Mouse (Mus musculus) heart, embryonic 15.5 days (tissue): ENCODE measurements around the gene Usp40. TPM values are rescaled to one million over a fixed set of nuclear protein-coding genes. Genes with fewer than 3 reads are reported as not detected.

ENCODE experiments used
- microRNA-seq: library from miRNA; unstranded; fragments of <30 nt; microRNA quantifications from one replicate; pipeline ENCODE4, GENCODE M21; 2016
- polyA plus RNA-seq: library from polyadenylated mRNA; unstranded; fragments of >200 nt; fragmentation: Nextera tagmentation; extraction: Ambion mirVana; gene quantifications from 2 replicates; pipeline ENCODE4 v1.2.1, GENCODE M21; 2015

The Usp40 gene
- polyA plus RNA-seq, 1 experiment from 2014 or later: 27.7 TPM

Small RNAs within 50 kb of the gene (microRNA-seq; reads per million reads assigned to microRNA genes)
- gene Gm25198: not detected

Other genes with a start within 250 kb of the Usp40 start
- 0.79 and 0.86 TPM in 2 replicates for gene Sag, start 204.9 kb downstream of the Usp40 start, polyA plus RNA-seq
- gene Dgkd, start 155.3 kb downstream of the Usp40 start, polyA plus RNA-seq: 19.7 and 24.7 TPM in 2 replicates
- gene Ugt1a10, start 46.8 kb upstream of the Usp40 start, polyA plus RNA-seq: not detected in 2 replicates
- gene Ugt1a9, start 62.2 kb upstream of the Usp40 start, polyA plus RNA-seq: not detected in 2 replicates
- gene Ugt1a8, start 79.3 kb upstream of the Usp40 start, polyA plus RNA-seq: not detected in 2 replicates
- 1.1 and 1.4 TPM in 2 replicates for gene Ugt1a7c, start 86.5 kb upstream of the Usp40 start, polyA plus RNA-seq
- 0.15 TPM in 1 of 2 replicates, not detected in the other for gene Ugt1a6b, start 94.7 kb upstream of the Usp40 start, polyA plus RNA-seq
- gene Ugt1a6a, start 126.3 kb upstream of the Usp40 start, polyA plus RNA-seq: 0.81 and 1.9 TPM in 2 replicates
- gene Ugt1a5, start 157.5 kb upstream of the Usp40 start, polyA plus RNA-seq: not detected in 2 replicates
- 0.06 TPM in 1 of 2 replicates, not detected in the other for gene Ugt1a2, start 192.1 kb upstream of the Usp40 start, polyA plus RNA-seq
- gene Dnajb3, start 197.2 kb upstream of the Usp40 start, polyA plus RNA-seq: 3.3 and 4.8 TPM in 2 replicates
- gene Ugt1a1, start 203.4 kb upstream of the Usp40 start, polyA plus RNA-seq: not detected in 2 replicates
- gene Mroh2a, start 218.4 kb upstream of the Usp40 start, polyA plus RNA-seq: 0.60 and 0.87 TPM in 2 replicates